Mouse (Mus musculus) bone marrow macrophage, adult 2 months (primary cell): Measurements from ENCODE around the gene Rps6ka5. TPM values are rescaled to one million over a fixed set of nuclear protein-coding genes. Genes with fewer than 3 reads are reported as not detected.

ENCODE experiments used
- H3K27ac ChIP-seq: 2 replicates; pipeline ENCODE4 v1.5.1; 2012; ENCODE audit warnings: low read depth, low read length; ENCODE audit not compliant: insufficient read depth
- H3K4me1 ChIP-seq: 2 replicates; pipeline ENCODE4 v1.6.1; 2012; ENCODE audit warnings: low read length; ENCODE audit not compliant: control insufficient read depth, insufficient read depth
- H3K4me3 ChIP-seq: 2 replicates; pipeline ENCODE4 v1.5.1; 2012; ENCODE audit warnings: mild to moderate bottlenecking, low read length, moderate library complexity; ENCODE audit not compliant: insufficient read depth
- CTCF ChIP-seq: IDR thresholded peaks from 2 replicates; pipeline ENCODE4 v1.5.1; 2012; ENCODE audit warnings: low read depth, mild to moderate bottlenecking, low read length, moderate library complexity
- POLR2A ChIP-seq: IDR thresholded peaks from 2 replicates; pipeline ENCODE4 v1.6.1; 2012; ENCODE audit warnings: mild to moderate bottlenecking, low read depth, low read length, borderline replicate concordance
- polyA plus RNA-seq: library from polyadenylated mRNA; stranded (reverse); fragments of >200 nt; gene quantifications from 2 replicates; pipeline ENCODE4 v1.2.4, GENCODE M21; 2012; ENCODE audit not compliant: missing spikeins, insufficient read depth, insufficient read length

The Rps6ka5 gene
- polyA plus RNA-seq, 1 experiment: 15.0 TPM

DNA sequence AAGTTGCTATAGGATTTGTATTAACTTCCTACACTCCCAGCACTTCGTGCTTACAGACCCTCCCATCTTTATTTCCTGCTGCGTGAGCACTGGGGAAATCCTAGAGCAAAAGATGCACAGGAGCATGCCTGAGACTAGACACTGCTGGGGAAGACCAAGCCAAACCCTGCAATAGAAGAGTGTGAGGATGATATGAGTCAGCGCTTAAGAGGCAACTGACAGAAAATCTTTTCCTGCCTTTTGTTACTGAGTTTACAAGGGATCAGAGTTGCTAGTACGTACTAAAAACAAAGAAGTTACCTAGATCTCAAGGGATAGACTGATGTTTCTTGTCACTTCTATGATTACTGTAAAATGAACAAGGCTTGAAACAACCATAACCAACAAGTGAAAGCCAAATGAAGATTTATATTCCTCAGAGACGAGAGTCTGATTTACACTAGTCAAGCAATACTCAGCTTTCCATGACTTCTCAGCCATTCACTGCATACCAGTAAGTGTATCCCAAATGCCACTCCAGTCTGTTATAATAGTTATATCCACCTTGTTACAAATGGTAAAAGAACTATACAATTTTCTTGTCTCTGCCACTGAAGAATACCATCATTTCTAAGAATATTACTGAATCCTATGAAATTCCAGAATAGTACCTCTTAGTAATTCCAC is 21.6 kb downstream of the Rps6ka5 start:
- H3K4me3 ChIP-seq: no peak overlapping the region
- no peak overlapping the region for H3K27ac ChIP-seq
- TF ChIP-seq CTCF (no peak), POLR2A (no peak)
- H3K4me1 ChIP-seq: peaks cover 2% of the 10 kb centered on the region; the same call in 1 of the 2 replicates

- no peak overlapping the region for H3K4me3 ChIP-seq
- TF ChIP-seq POLR2A: no peak
- TF ChIP-seq CTCF: no peak
Observed at GRCm38 (mm10) chr12:100698019-100698418, 28.8 kb downstream of the Rps6ka5 start.

GRCm38 (mm10) chr12:100696621-100697020 is 30.2 kb downstream of the Rps6ka5 start:
- Histone ChIP-seq H3K4me1 (peaks cover 4% of the 10 kb centered on the region; the same call in 1 of the 2 replicates), H3K27ac (no peak overlapping the region)
- TF ChIP-seq CTCF: no peak
- no peak for TF ChIP-seq POLR2A

More at GRCm38 (mm10) chr12:100698019-100698418, 28.8 kb downstream of the Rps6ka5 start:
- Histone ChIP-seq H3K4me1 (peaks cover 4% of the 10 kb centered on the region; the same call in 1 of the 2 replicates), H3K27ac (no peak overlapping the region)

DNA sequence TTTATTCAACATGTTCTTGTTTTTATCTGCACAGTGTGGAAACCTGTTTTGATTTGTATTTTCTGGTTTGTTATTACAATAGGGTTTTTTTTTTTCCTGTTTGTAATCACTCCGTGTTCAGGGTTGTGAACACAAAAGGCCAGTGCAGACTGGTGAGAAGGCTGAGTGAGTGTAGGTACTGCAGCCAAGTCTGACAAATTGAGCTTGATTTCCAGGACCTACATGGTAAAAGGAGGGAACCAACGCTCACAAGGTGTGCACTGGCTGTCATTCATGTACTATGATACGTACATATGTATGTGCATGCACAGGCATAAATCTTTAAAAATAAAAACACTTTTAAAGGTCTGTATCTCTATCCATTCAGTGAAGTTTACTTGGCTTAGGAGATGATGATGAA is 31.5 kb downstream of the Rps6ka5 start:
- Histone ChIP-seq H3K4me1 (peaks cover 4% of the 10 kb centered on the region; the same call in 1 of the 2 replicates), H3K27ac (no peak overlapping the region), H3K4me3 (no peak overlapping the region)
- TF ChIP-seq POLR2A (no peak), CTCF (no peak)

More at GRCm38 (mm10) chr12:100696621-100697020, 30.2 kb downstream of the Rps6ka5 start:
- no peak overlapping the region for H3K4me3 ChIP-seq

DNA sequence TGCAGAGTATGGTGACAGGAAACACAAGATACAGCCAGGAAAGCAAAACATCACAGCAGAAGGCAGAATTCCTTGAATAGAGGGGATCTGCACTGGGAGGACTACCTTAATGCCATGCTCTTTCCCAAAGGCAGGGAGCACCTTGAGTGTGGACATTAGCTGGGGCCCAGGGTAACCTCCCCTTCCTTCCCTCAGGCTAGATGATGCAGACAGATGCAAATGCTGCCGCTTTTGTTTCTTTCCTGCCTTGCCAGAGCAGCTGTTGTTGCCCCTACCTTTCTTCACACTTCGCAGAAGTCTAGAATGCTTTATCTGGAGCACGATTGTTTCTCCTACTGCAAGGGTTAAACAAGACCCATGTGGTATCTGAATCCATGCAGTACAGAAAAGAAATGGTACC is 34.6 kb downstream of the Rps6ka5 start:
- H3K4me1 ChIP-seq: peaks cover 4% of the 10 kb centered on the region; the same call in 1 of the 2 replicates
- TF ChIP-seq CTCF (no peak), POLR2A (no peak)
- no peak overlapping the region for H3K27ac ChIP-seq
- no peak overlapping the region for H3K4me3 ChIP-seq

DNA sequence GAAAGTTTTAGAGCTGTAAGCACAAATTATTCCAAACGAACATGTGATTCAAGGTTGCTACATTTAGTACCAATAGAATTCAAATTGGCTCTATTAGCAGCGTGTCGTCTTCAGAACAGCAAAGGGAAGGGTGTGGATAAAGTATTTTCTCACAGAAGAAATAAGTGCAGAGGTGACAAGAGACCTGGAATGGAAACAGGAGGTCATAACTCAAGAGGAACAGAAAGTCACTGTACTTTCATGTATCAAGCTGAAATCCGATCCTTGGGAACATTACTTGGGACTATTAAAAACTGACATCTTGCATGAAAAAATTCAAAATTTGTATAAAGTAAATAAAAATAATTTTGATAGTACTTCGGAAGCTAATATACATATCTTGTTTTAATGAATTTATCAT is 36.3 kb downstream of the Rps6ka5 start:
- no peaks in the 10 kb centered on the region for H3K4me1 ChIP-seq
- no peak overlapping the region for H3K27ac ChIP-seq
- no peak overlapping the region for H3K4me3 ChIP-seq
- TF ChIP-seq CTCF: no peak
- TF ChIP-seq POLR2A: no peak

DNA sequence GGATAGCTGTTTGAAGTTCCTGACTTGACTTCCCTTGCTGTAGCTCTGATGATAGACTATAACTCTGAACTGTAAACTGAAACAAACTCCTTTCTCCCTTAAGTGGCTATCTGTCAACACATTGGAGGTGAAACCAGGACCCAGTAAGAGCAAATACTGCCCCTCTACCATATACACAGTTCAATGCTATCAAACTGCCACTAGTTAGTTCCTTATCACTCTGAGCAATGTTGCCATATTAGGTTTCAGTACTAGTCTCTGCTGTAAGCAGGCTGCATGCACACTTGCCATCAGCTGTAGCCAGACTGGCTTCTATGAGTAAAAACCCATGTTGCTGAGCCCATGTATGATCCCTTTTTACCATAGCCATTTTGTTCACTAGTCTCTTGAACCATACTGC is 38.6 kb downstream of the Rps6ka5 start:
- peaks cover 3% of the 10 kb centered on the region; the same call in 1 of the 2 replicates for H3K4me1 ChIP-seq
- no peak overlapping the region for H3K27ac ChIP-seq
- no peak overlapping the region for H3K4me3 ChIP-seq
- no peak for TF ChIP-seq POLR2A
- no peak for TF ChIP-seq CTCF

DNA sequence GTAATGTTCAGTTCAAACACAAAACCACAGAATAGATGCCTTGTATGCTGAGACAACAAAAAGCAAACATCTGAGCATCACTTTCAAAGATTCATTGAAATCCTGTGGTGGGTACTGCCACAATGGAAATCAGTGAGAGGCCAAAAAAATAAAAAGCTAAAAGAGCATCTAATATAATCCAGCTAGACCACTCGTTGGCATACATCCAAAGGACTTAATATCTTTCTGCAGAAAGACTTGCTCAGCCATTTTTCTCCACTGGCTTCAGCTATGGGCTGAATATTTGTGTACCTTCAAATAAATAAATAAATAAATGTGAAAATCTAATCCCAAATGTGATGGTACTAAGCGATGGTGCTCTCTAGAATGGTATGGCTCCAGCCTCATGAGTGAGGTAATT is 39.8 kb downstream of the Rps6ka5 start:
- Histone ChIP-seq H3K27ac (no peak overlapping the region), H3K4me3 (no peak overlapping the region), H3K4me1 (peaks cover 3% of the 10 kb centered on the region; the same call in 1 of the 2 replicates)
- TF ChIP-seq POLR2A (no peak), CTCF (no peak)

- TF ChIP-seq POLR2A: no peak
- TF ChIP-seq CTCF: no peak
- H3K4me1 ChIP-seq: peaks cover 15% of the 10 kb centered on the region
- H3K27ac ChIP-seq: no peak overlapping the region
- no peak overlapping the region for H3K4me3 ChIP-seq
Observed at GRCm38 (mm10) chr12:100681752-100682151, 45.0 kb downstream of the Rps6ka5 start.

DNA sequence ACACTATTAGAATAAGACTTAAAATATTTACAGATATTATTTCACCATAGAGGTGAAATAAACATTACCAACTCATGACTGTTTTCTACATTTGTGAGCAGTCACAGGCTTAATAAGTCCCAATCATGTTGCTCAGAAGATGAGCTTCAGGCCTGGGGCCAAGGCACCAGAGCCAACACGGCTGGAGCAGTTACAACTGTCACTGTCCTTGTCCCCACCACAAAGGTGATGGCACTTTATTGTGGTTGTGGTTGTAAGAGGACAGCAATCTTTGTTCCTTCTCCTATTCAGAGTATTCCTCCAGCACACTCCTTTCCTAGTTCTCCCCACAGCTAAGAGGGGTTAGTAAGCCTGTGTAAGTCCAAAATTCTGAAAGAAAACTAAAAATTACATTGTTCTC is 45.5 kb downstream of the Rps6ka5 start:
- peaks cover 15% of the 10 kb centered on the region for H3K4me1 ChIP-seq
- TF ChIP-seq CTCF (no peak), POLR2A (no peak)
- H3K4me3 ChIP-seq: no peak overlapping the region
- no peak overlapping the region for H3K27ac ChIP-seq

DNA sequence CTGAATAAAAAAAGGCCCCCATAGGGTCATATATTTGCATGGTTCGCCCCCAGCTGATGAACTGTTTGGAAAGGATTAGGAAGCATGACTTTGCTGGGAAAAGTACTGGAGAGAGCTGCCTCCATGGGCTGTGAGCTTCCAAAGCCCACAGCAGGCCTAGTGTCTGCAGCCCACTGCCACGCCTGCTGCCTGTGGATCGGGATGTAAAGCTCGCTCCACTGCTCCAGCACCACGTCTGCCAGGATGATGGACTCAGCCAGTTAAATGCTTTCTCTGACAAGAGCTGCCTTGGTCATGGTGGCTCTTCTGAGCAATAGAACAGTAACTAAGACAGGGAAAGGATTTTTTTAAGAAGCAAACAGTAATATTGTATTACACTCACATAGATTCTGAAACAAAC is 46.1 kb downstream of the Rps6ka5 start:
- TF ChIP-seq CTCF (no peak), POLR2A (no peak)
- Histone ChIP-seq H3K4me1 (peaks cover 15% of the 10 kb centered on the region), H3K4me3 (no peak overlapping the region), H3K27ac (no peak overlapping the region)
